Mouse (Mus musculus): ENCODE data around the gene Gfod2.

Gene Gfod2

DNA sequence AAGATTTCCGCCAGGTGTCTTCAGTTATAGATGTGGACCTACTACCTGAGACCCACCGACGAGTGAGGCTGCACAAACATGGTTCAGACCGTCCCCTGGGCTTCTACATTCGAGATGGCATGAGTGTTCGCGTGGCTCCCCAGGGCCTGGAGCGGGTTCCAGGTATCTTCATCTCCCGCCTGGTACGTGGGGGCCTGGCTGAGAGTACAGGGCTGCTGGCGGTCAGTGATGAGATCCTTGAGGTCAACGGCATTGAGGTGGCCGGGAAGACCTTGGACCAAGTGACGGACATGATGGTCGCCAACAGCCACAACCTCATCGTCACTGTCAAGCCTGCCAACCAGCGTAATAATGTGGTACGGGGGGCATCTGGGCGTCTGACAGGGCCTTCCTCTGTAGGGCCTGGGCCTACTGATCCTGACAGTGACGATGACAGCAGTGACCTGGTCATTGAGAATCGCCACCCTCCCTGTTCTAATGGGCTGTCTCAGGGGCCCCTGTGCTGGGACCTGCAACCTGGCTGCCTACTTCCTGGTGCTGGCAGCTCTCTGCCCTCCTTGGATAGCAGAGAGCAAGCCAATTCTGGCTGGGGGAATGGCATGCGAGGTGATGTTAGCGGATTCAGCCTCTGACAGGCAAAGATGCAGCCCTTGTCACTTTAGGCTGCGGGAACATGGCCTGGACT is 55.6 kb downstream of the Gfod2 start:
- DNase-seq (ENCODE audit: low spot score), result no peak

DNA sequence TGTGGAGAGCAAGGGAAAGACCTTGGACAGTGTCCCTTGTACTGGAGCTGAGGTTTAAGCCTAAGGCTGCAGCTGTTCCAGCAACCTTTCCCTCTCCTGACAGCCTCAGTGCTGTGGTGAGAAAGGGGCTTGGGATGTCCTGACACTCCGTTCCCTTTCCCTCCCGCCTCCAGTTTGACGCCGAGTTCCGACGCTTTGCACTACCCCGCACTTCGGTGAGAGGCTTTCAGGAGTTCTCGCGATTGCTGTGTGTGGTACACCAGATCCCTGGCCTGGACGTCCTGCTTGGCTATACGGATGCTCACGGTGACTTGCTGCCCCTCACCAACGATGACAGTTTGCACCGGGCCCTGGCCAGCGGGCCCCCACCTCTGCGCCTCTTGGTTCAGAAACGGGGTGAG is 56.5 kb downstream of the Gfod2 start:
- no peak for DNase-seq (ENCODE audit: low spot score)

DNA sequence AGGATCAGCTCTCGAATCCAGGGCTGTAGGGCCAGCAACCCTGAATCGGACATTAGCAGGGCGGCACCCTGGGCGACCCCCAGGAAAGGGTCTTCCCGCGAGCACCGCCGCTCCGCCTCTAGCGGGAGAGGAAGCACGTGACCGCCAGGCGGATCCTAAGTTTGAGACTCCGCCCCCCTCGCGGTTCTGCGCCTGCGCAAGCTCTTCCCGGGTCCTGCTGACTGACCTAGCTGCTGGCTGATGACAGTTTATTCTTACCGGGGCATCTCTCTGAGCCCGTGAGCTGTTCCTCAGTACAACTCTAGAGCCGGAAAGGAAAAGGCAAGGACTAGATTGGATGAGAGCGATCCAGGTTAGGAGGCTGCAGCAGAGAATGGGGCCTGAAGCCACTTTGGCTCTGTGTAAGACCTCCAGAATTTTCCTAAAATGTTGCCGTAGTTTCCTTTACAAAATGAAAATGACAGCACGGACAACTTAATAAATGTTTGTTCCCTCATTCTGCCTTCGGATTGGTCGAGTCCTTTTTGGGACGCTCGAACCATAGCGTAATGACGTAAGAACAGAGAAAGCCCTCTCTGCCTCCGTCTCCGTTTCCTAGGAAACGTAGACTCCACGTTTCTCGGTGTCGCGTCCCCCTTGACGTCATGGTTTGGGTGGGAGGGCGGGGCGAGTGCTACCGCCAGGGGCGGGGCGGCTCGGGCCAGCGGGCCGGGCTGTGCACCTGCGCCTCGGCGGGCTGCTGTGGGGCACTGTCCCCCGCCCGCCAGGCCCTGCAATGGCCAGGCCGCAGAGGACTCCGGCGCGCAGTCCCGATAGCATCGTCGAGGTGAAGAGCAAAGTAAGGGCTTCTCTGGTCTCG is 57.3 kb downstream of the Gfod2 start, which contains the start of the genes Acd and Pard6a:
TSS of gene Acd (minus strand) at position 137 of the 859 bp plus-strand sequence.
TSS of gene Pard6a (plus strand) at position 183 of the 859 bp plus-strand sequence.
- DNase-seq (ENCODE audit: low spot score), result peak; percentile 98

DNA sequence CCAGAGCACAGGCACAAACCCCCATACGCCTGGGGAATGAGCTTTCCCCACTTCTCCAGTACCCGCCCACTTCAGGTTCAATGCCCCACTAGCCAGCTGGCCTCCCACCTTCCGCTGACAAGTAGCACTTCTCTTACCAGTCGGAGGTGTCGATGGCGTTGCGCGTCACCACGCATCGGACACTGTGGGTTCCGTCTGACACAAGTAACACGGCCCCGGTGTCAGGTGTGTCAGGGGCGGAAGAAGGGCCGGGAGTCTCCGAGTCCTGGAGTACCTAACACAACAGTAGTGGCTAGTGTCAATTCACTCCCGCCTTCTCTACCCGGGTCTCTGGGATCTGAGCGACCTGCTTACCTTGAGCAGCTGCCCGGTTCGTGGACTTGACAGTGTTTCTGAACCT is 57.9 kb downstream of the Gfod2 start:
- no peak for DNase-seq (ENCODE audit: low spot score)

DNA sequence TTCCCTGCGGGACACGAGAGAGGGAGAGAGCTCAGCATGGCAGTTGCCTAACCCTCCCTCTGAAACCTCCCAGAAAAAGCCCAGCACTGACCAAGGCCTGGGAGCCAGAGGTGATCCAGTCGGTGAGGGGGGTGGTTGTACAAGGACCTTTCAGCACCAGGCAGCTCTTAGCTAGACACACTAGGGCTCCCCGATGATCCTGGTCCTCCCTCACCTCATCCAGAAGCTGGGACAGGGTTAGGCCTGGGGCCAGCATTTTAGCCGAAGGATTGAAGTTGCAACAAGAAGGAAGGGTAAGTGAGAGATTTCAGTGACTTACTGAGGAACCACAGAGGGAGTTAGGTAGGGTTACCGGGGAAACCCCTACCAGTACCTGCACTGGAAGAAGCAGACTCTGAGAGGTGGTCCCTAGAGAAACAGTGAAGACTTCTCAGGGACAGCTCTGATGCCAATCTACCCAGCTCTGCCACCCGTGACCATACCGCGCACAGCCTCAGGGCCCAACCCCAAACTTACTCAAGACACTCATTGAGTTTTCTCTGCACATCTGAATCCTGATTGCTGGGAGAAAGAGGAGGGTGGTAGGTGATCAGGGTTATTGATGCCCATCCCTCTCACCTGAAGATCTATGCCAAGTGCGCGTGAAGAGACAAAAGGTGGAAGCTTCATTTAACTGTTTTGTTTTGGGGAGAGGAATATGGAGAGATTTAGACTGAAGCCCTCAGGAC is 58.8 kb downstream of the Gfod2 start:
- DNase-seq (ENCODE audit: low spot score), result no peak

DNA sequence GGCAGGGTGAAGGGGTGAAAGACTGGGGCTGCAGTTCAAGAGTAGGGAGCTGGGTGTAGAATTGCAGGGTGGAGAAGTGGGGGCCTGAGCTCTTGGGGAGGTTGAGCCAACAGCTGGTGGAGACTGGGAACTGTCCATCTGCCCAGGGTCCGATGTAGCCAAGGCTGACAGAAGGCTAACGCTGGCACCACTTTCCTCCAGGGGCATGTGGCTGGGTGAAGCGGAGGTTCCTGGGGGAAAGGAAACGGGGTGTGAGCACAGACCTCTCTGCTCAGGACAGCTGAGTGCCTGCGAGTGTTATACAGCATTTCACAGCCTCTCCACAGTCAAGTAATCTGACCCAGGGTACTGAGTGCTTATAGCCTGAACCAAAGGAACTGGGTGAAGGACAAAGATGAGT is 59.7 kb downstream of the Gfod2 start:
- DNase-seq (ENCODE audit: low spot score), result no peak

DNA sequence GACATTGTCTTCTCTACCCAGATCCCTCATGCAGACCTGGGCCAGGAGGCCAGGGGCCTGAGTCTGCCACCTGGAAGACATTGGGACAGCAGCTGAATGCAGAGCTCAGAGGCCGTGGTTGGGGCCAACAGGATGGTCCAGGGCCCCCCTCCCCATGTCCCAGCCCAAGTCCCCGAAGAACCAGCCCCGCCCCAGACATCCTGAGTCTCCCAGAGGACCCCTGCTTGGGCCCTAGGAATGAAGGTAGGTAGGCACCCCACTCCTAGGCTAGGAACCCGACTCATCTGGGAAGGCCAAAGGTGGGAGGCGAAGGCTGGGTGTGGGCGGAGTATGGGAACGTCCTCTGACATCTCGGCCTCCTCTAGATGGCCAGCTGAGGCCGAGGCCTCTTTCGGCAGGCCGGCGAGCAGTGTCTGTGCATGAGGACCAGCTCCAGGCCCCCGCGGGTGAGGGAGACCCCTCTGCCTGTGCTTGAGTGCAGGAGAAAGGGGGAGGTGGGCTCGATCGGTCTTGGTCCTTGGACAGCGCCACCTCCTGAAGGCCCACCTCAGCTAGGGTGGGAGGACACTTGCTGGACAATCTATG is 61.2 kb downstream of the Gfod2 start:
- no peak for DNase-seq (ENCODE audit: low spot score)

DNA sequence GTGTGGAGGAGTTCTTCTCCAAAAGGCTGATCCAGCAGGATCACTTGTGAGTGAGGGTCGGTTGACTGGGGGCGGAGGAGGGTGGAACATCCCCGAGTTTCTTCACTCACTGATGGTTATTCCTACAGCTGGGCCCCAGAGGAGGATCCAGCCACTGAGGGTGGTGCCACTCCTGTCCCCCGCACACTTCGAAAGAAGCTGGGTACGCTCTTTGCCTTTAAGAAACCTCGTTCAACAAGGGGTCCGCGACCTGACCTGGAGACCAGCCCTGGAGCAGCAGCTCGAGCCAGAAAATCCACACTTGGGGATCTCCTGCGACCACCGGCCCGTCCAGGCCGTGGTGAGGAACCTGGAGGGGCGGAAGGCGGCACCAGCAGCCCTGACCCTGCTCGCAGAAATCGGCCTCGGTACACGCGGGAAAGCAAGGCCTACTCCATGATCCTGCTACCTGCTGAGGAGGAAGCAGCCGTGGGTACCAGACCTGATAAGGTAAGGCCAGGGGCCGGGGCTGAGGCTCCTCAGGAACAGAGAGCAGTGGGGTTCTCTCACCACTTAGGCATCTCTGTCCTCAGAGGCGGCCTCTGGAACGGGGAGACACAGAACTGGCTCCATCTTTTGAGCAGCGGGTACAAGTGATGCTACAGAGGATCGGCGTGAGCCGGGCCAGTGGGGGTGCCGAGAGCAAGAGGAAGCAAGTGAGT is 63.2 kb downstream of the Gfod2 start:
- DNase-seq (ENCODE audit: low spot score), result no peak

DNA sequence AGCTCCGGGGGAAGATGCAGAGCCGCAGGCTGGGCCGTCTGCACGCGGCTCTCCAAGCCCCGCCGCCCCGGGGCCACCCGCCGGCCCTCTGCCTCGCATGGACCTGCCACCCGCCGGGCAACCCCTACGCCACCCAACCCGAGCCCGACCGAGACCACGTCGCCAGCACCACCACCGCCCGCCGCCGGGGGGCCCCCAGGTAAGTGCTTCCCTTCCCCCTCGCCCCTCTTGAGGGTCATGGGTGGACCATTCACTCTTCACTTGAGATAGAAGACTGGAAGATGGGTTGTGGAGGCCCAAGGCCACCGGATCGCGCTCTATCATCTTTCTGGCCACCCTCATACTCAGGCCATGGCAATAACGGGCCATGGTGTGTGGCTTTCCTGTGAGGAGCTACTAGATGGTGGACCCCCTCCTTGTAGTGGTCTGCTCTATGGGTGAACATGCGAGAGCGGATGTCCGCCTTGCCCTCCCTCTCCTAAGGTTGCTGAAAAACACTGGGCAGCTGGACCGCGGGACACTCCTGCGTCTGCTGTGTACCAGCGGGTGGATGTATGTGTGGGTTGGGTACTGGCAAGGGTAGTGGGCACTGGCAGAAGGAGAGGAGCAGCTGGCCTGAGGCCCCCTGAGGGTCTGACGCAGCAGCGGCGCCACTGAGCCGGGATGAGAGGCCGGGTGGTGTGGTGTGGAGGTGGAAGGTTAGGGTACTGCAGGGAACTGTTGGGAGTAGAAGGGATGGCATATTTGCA is 64.2 kb downstream of the Gfod2 start:
- DNase-seq (ENCODE audit: low spot score), result no peak

DNA sequence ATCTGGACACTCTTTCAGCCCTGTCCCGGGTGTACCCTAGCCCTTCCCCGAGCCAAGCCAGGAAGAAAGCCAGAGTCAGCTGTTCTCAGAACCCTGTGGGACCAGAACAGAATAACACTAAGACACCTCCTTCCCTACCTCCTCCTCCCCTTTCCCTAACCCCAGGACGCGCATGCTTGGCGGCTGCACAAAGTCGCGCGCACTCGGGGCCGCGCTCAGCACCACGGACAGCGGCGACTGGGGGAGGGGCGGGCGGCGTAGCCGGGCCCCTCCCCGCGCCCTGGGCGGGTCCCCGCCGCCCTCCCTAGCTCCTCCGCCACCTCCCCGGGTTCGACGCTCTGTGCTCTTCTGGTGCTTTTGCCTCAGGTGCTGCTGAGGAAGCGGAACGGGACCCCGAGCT is 64.8 kb downstream of the Gfod2 start:
- DNase-seq (ENCODE audit: low spot score), result peak; percentile 62

DNA sequence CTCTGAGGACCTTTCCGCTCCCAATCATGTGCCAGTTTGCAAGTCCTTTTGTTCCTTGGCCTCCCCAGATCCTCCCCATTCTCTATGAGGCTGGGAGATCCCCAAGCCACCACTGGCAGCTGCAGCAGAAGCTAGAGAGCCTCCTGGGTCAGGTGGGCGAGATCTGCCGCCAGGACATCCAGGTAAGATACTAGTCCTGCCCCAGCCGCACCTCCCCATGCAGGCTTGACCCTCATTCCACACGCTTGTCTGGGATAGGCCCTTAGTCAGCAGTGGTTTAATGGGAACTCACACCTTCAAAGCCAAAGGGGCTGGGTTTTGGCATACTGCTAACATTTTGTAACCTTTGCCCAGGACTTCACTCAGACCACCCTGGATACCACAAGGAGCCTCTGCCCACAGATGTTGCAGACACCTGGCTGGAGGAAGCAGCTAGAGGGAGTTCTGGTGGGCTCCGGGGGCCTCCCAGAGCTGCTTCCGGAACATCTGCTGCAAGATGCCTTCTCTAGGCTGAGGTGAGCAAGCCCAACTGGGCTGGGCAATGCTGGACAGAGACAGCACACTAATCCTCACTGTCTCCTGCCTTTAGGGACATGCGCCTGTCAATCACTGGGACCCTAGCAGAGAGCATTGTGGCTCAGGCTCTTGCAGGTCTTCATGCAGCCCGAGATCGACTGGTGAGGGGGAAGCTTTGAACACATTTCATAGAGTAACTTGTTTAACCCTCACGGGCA is 65.8 kb downstream of the Gfod2 start:
- DNase-seq (ENCODE audit: low spot score), result no peak

DNA sequence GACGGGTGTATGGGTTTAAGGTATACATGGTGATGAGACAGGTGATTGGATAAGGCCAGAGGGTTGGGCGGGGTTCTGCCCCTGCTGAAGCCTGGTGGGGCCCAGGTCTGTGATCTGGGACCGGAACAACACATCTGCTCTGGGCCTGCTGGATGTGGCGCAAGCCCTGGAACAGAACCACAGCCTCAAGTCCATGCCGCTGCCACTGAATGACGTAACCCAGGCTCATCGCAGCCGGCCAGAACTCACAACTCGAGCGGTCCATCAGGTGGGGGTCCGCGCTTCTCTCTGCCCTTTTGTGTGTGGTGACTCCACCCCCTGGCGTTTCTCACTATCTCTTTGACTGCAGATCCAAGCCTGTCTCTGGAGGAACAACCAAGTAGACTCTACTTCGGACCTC is 67.5 kb downstream of the Gfod2 start:
- no peak for DNase-seq (ENCODE audit: low spot score)

DNA sequence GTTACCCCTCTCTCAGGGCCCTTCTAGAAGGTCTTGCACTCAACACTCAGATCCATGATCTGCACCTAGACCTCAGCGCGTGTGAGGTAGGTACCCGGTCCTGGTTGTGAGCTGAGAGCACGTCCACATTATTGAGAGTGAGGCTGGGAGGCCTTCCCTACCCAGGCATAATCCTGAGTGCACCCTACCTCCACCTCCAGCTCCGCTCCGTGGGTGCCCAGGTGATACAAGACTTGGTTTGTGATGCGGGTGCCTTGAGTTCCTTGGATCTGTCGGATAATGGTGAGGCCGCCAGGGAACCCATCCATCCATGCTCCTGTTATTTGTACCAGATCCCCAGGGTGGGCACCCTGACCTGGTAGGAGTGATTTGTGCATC is 68.5 kb downstream of the Gfod2 start:
- DNase-seq (ENCODE audit: low spot score), result no peak

DNA sequence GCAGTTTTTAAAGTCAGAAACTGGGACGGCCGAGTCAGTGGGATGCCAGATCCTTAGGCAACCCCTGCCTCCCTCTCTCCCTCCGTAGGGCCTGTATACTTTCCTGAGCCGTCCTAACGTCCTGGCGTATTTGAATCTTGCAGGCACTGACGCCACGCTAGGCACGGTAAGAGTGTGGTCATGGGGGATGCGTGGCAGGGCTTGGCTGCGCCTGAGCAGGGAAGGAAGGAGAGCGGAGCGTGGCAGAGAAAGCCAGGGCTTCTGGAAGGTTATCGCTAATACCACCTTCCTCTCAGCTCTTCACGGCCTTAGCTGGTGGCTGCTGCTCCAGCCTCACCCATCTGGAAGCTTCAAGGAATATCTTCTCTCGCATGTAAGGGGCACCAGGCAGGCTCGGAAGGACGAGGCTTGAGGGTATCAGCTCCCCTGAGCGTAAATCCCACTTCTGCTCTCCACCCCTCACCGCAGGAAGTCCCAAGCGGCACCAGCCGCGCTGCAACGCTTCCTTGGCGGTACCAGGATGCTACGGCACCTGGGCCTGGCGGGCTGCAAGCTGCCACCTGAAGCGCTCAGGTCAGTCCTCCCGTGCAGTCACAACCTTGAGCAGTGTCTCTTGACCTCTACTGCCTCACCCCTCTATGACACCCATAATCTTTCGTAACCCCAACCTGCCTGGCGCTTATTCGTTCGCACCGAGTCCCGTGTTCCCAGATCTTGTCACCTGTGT is 69.0 kb downstream of the Gfod2 start:
- no peak for DNase-seq (ENCODE audit: low spot score)

DNA sequence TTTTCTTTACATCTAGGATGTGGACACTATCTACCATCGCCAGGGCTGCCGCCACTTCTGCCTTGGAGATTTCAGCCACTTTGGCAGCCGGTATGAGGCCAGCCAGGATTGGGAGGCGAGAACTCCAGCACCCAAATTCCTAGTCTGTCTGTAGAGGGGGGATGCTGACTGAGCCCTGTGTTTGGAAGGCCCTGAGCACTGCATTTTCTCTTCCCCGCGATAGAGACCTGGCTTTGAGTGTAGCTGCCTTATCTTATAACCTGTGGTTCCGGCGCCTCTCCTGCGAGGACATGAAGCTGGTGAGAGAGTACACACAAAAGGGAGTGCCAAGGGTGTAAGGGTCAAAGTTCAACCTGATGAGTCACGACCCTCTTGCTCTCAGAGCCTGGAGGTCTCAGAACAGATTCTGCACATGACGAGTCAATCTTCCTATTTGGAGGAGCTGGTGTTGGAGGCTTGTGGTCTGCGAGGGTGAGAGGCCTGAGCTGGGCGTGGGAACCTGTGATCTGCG is 70.2 kb downstream of the Gfod2 start:
- no peak for DNase-seq (ENCODE audit: low spot score)

DNA sequence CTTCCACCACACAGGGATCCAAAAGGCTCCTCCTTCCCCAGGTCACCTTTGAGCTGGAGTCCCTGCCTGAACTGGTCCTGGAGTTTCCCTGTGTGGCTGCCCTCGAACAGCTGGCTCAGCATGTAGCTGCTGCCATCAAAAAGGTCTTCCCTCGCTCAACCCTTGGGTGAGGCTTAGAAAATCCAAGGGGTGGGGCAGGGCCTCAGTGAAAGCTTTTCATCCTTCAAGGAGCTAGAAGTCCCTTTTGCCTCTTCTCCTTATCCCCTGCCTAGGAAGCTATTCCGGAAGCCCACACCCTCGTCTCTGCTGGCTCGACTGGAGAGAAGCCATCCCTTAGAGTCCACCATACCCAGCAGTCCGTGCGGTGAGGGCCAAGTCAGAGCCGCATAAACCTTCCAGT is 71.0 kb downstream of the Gfod2 start:
- no peak for DNase-seq (ENCODE audit: low spot score)

DNA sequence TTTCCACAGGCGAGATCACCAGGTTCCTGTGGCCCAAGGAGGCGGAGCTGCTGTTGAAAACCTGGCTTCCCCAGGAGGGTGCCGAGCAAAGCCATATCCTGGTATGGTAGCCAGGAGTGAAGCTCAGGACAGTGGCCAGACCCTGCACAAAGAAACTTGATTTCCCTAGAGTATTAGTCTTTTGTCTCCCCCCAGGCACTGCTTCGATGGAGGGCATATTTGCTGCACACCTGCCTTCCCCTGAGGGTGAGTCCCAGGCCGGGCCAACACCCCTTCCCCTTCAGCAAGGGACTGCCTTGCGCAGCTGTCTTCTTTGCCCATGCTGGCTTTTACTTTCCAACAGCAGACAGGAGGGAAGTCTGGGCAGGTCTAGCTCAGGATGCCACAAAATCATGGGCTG is 71.9 kb downstream of the Gfod2 start:
- DNase-seq (ENCODE audit: low spot score), result no peak

DNA sequence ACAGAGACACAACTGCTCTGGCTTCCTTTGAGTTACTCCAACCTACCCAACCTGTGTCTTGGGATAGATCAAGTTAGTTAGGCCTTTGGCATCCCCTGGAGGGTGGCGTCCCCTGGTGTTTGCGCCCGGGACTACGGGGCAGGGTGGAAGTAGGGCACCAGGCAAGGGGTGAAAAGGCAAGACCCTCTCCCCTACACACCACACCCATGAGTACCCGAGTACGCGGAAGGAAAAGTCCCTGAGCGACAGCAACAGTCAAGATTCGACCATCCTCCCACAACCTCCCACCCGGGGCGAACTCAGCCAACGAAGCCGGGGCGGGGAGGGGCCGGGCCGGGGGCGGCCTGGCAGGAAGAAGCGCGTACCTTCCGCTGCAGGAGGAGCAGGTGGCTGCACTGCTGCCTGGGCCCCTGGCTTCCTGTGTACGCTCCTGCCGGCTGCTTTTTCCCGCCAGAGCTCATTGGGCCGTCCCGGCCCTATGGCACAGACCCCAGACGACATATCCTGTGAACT is 72.6 kb downstream of the Gfod2 start, which contains the start of gene Carmil2:
TSS of gene Carmil2 (plus strand) at position 479 of the 513 bp plus-strand sequence.
- peak; percentile 57 for DNase-seq (ENCODE audit: low spot score)

DNA sequence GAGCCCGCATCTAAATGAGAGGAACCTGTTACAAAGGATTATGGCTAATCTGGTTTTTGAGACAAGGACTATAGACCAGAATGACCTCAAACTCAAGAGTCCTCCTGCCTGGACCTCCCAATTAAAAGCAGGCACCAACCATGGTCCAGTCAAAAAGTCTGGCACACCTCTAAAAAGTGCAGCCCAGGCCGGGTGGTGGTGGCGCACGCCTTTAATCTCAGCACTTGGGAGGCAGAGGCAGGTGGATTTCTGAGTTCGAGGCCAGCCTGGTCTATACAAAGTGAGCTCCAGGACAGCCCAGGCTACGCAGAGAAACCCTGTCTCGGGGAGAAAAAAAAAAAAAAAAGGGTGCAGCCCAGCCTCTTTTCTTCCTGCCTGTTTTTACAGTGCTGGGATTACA is 73.1 kb downstream of the Gfod2 start:
- no peak for DNase-seq (ENCODE audit: low spot score)
